Mouse (Mus musculus) adrenal gland, adult 10 weeks (tissue): ENCODE results near the gene Taar7e. TPM values are rescaled to one million over a fixed set of nuclear protein-coding genes. Genes with fewer than 3 reads are reported as not detected.

Source experiments
- polyA plus RNA-seq: library from polyadenylated mRNA; stranded (reverse); fragments of 350-450 nt; fragmentation: Illumina TruSeq; extraction: RNeasy Lipid Tissue Mini Kit (QIAGEN cat#74804); gene quantifications from one replicate; pipeline ENCODE4 v1.2.3, GENCODE M21; 2014; ENCODE audit warnings: low read depth, low replicate concordance

Taar7e gene
- not detected for polyA plus RNA-seq

DNA sequence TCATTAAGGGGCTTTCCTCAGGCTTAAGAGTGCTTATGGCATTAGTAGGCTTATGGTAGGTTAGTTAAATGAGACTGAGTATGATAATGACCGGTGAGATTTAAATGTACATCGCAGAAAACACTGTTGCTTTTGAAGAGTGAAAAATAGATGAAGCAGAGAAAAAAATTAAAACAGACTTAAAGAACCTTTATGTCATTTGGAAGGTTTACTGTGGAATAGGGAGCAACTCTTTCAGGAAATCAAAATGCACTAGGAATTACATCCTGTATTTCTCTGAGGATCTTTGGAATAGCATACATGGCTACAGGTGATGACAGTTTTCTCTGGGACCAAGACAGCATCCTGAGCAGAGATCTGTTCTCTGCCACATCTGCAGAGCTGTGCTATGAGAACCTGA lies at the start of gene Taar7e:
Gene Taar7e (plus strand): TSS at position 301 of the 400 bp plus-strand sequence.

DNA sequence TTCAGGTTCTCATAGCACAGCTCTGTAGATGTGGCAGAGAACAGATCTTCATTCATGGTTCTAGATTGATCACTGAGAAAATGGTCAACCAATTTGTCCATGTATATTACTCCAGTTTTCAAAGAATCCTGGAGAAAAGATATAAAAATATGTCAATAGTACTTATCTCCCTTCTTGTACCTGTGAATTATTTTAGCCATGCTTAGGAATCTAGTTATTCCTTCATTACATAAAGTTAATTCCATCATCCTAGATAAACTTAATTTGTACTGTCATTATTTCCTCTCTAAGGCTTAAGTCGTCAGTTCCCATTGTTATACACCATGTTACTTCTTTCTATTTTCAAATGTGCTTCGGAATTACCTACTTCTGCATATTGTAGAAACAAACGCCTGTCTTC lies 44.0 kb upstream of the Taar7e start, which contains the start of gene Taar7a:
Gene Taar7a (minus strand): TSS at position 101 of the 400 bp plus-strand sequence.

DNA sequence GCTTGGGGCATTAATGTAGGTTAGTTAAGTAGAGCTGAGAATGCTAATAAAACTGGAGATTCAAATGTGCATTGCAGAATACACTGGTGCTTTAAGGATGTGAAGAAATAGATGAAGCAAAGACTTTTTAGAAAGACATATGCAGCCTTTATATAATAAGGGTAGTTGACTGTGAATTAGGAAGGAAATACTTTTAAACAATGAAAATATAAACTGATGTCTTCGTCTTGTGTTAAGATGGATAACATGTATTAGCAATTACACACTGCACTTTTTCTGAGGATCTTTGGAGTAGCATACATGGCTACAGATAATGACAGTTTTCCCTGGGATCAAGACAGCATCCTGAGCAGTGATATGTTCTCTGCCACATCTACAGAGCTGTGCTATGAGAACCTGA lies 37.8 kb upstream of the Taar7e start, which contains the start of gene Taar7b:
Gene Taar7b (plus strand): TSS at position 301 of the 400 bp plus-strand sequence.

DNA sequence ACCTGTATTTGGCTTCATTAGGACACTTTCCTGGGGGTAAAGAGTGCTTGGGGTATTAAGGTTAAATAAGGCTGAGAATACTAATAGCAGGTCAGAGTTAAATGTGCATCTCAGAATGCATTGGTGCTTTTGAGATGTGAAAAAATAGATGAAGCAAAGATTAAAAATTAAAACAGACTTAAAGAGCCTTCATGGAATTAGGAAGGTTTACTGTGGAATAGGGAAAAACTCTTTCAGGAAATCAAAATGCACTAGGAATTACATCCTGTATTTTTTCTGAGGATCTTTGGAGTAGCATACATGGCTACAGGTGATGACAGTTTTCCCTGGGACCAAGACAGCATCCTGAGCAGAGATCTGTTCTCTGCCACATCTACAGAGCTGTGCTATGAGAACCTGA lies 10.5 kb upstream of the Taar7e start, which contains the start of gene Taar7d:
Gene Taar7d (plus strand): TSS at position 301 of the 400 bp plus-strand sequence.

DNA sequence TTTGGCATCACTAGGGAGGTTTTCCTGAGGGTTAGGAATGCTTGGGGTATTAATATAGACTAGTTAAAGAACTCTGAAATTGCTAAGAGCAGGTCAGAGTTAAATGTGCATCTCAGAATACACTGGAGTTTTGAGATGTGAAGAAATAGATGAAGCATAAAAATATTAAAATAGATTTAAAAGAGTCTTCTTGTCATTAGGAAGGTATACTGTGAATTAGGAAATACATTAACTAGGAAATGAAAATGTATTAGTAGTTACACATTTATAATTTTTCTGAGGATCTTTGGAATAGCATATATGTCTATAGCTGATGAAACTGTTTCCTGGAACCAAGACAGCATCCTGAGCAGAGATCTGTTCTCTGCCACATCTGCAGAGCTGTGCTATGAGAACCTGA lies 11.8 kb downstream of the Taar7e start, which contains the start of gene Taar7f:
Gene Taar7f (plus strand): TSS at position 301 of the 400 bp plus-strand sequence.

DNA sequence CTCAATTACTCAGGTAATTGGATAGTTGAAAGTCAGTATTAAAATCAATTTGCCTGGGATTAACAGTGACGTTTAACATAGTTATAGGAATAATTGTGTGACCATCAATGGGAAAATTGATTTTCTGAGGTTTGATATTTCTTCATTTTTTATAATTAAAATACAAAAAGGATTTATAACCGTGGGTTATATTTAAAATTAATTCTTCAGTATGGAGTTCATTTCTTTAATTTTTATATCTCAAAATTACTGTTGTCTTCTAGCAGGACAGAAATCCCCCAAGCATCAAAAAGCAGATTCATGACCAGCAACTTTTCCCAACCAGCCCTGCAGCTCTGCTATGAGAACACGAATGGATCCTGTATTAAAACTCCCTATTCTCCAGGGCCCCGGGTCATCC lies 38.8 kb downstream of the Taar7e start, which contains the start of gene Taar8a:
Gene Taar8a (plus strand): TSS at position 301 of the 400 bp plus-strand sequence.

Other genes starting within 250 kb of the Taar7e start
- gene Slc18b1, start 240.6 kb upstream of the Taar7e start, polyA plus RNA-seq = 34.5 TPM
- 56.3 TPM for gene Vnn3, start 186.2 kb upstream of the Taar7e start, polyA plus RNA-seq
- gene Vnn1, start 142.9 kb upstream of the Taar7e start, polyA plus RNA-seq = 50.1 TPM
- not detected for gene Taar1, start 117.3 kb upstream of the Taar7e start, polyA plus RNA-seq
- gene Taar2, start 99.0 kb upstream of the Taar7e start, polyA plus RNA-seq = not detected
- not detected for gene Taar3, start 88.1 kb upstream of the Taar7e start, polyA plus RNA-seq
- not detected for gene Taar4, start 77.1 kb upstream of the Taar7e start, polyA plus RNA-seq
- not detected for gene Taar5, start 66.9 kb upstream of the Taar7e start, polyA plus RNA-seq
- not detected for gene Taar6, start 52.0 kb upstream of the Taar7e start, polyA plus RNA-seq
- gene Taar7a, start 44.1 kb upstream of the Taar7e start, polyA plus RNA-seq = not detected
- gene Taar7b, start 37.7 kb upstream of the Taar7e start, polyA plus RNA-seq = not detected
- gene Taar7d, start 10.4 kb upstream of the Taar7e start, polyA plus RNA-seq = not detected
- gene Taar7f, start 11.9 kb downstream of the Taar7e start, polyA plus RNA-seq = not detected
- gene Taar8a, start 38.9 kb downstream of the Taar7e start, polyA plus RNA-seq = not detected
- gene Taar8b, start 54.7 kb downstream of the Taar7e start, polyA plus RNA-seq = not detected
- not detected for gene Taar8c, start 64.3 kb downstream of the Taar7e start, polyA plus RNA-seq
- gene Taar9, start 71.9 kb downstream of the Taar7e start, polyA plus RNA-seq = not detected
- gene Stx7, start 111.7 kb downstream of the Taar7e start, polyA plus RNA-seq = 227 TPM
- 0.41 TPM for gene Moxd1, start 185.9 kb downstream of the Taar7e start, polyA plus RNA-seq